Mouse (Mus musculus) liver, postnatal 0 days (tissue): ENCODE data around the gene Lrrc26.

Experiments
- CTCF ChIP-seq: sonication (generic); IDR thresholded peaks from 2 replicates; pipeline ENCODE4 v1.5.1; 2016; ENCODE audit warnings: antibody characterized with exemption, low read depth
- EP300 ChIP-seq: IDR thresholded peaks from 2 replicates; pipeline ENCODE4 v1.6.1; 2016; ENCODE audit warnings: antibody characterized with exemption, low read depth, mild to moderate bottlenecking

- no peak for TF ChIP-seq CTCF
- no peak for TF ChIP-seq EP300
These were observed 24.9 kb upstream of the Lrrc26 start for GRCm38 (mm10) chr2:25264851-25265250.
